Mouse (Mus musculus): ENCODE measurements at regions not wholly inside any gene's neighbourhood (a gene's known extent, or its start where the extent isn't known, plus 50 kb on each side); places are given as distances from the start of the nearest gene placed in this dataset.

DNA sequence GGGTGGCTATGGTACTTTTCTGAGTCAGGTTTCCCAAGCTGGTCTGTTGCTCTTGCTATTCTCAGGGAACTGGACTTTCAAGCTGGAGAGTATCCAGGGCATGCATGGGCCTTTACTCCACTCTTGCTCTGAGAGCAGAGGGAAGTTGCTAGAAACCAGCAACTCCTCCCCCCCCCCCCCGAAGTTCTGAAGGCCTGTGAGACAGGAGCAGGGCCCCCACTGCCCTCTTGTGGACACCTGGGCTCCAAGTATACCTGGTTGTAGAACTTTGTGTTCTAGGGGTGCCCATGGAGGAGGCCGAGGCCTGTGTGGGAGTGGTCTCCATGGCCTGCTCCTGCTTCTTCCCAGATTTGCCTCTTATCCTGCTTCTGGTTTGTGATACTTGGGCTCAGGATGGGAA lies 71.5 kb downstream of the Tmem121 start:
- intact Hi-C loops (cut with DNase I), result no loop called here
- 55% methylated on average over 2 of the region's 2 CpGs for WGBS
- Histone ChIP-seq H3K79me2 (replicated peaks; ENCODE audit: control insufficient read depth, insufficient read depth, low read length) (no peaks in the 10 kb centered on the region), H3K4me3 (no peak overlapping the region), H3K4me1 (ENCODE audit: control insufficient read depth, insufficient read depth, low read length) (no peaks in the 10 kb centered on the region), H3K9ac (ENCODE audit: low read depth, low read length) (no peak overlapping the region), H3K27ac (no peak overlapping the region), H3K27me3 (ENCODE audit: control insufficient read depth, insufficient read depth, low read length) (no peaks in the 10 kb centered on the region), H3K36me3 (ENCODE audit: control insufficient read depth, insufficient read depth, low read length) (no peaks in the 10 kb centered on the region)
- TF ChIP-seq POLR2A (IDR thresholded peaks at IDR 0.05; ENCODE audit: insufficient read depth, low read depth, low read length) (no peak), EP300 (IDR thresholded peaks at IDR 0.05; ENCODE audit: insufficient read depth, low read depth, low read length) (no peak), CTCF (IDR thresholded peaks at IDR 0.05) (no peak)
- no peak for DNase-seq

DNA sequence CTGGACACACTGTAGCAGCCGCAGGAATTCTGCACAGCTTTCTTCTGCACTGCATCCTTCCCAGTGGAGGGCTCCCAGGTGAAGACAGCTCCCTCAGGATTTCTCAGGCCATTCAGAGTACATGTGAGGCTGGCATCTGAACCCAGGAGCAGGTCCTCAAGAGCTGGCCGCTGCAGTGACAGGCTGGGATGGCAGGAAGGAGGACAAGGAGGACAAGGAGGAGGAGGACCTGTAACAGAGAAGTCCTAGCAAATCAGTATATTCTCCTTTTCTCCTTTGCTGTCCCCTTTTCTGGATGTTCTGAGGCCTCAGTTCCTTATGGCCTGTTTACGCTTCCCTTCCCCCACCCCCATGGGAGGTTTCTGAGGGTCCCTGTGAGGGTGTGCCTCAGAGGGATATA lies 73.7 kb downstream of the Tmem121 start:
- DNase-seq, result no peak
- Histone ChIP-seq H3K27me3 (ENCODE audit: control insufficient read depth, insufficient read depth, low read length) (no peaks in the 10 kb centered on the region), H3K9ac (ENCODE audit: low read depth, low read length) (no peak overlapping the region), H3K79me2 (replicated peaks; ENCODE audit: control insufficient read depth, insufficient read depth, low read length) (no peaks in the 10 kb centered on the region), H3K4me3 (no peak overlapping the region), H3K36me3 (ENCODE audit: control insufficient read depth, insufficient read depth, low read length) (no peaks in the 10 kb centered on the region), H3K4me1 (ENCODE audit: control insufficient read depth, insufficient read depth, low read length) (no peaks in the 10 kb centered on the region), H3K27ac (no peak overlapping the region)
- intact Hi-C loops (cut with DNase I), result no loop called here
- TF ChIP-seq EP300 (IDR thresholded peaks at IDR 0.05; ENCODE audit: insufficient read depth, low read depth, low read length), result no peak
- no peak for TF ChIP-seq POLR2A (IDR thresholded peaks at IDR 0.05; ENCODE audit: insufficient read depth, low read depth, low read length)
- no peak for TF ChIP-seq CTCF (IDR thresholded peaks at IDR 0.05)
- WGBS, result 69% methylated on average over 3 of the region's 3 CpGs

DNA sequence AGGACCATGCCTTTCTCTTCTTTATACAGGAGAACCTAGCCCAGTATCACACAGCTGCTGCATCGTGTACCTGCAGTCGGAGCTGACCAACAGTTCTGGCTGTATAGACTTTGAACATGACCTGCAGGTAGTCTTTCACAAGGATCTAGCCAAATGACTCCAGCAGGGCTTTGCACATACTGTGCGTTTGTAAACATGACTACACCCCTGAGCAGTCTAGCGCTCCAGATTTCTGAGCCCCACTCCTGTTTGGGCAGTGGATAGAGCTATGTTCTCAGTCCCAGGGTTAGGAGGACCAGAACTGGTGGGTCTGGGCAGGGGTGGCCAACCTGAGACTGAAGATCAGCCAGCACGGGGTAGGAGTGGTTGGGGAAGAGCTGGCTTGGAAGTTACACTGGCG lies 74.6 kb downstream of the Tmem121 start:
- TF ChIP-seq CTCF (IDR thresholded peaks at IDR 0.05) (no peak), POLR2A (IDR thresholded peaks at IDR 0.05; ENCODE audit: insufficient read depth, low read depth, low read length) (no peak), EP300 (IDR thresholded peaks at IDR 0.05; ENCODE audit: insufficient read depth, low read depth, low read length) (no peak)
- no peaks in the 10 kb centered on the region for H3K4me1 ChIP-seq (ENCODE audit: control insufficient read depth, insufficient read depth, low read length)
- DNase-seq, result no peak
- intact Hi-C loops (cut with DNase I), result no loop called here
- no peak overlapping the region for H3K4me3 ChIP-seq
- no peaks in the 10 kb centered on the region for H3K79me2 ChIP-seq (replicated peaks; ENCODE audit: control insufficient read depth, insufficient read depth, low read length)
- no peaks in the 10 kb centered on the region for H3K36me3 ChIP-seq (ENCODE audit: control insufficient read depth, insufficient read depth, low read length)
- H3K9ac ChIP-seq (ENCODE audit: low read depth, low read length), result no peak overlapping the region
- 81% methylated on average over 6 of the region's 6 CpGs for WGBS
- no peak overlapping the region for H3K27ac ChIP-seq
- no peaks in the 10 kb centered on the region for H3K27me3 ChIP-seq (ENCODE audit: control insufficient read depth, insufficient read depth, low read length)

DNA sequence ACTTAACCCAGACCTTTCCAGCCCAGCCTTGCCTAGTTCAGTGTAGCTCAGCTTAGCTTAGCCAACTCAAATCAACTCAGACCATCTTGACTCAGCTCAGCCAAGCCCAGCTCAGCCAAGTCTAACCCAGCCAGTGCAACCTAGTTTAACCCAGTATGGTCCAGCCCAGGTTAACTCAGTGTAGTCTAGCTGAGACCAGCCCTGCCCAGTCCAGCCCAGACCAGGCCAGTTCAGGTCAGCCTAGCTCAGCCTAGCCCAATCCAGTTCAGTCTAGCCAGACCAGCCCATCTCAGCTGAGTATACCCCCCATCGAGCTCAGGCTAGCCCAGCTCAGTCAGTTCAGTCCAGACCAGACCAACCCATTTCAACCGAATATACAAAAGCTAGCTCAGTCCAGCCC lies 90.2 kb downstream of the Tmem121 start:
- 70% methylated on average over 2 of the region's 2 CpGs for WGBS
- no peak overlapping the region for H3K4me3 ChIP-seq
- no peak for DNase-seq
- no peaks in the 10 kb centered on the region for H3K36me3 ChIP-seq (ENCODE audit: control insufficient read depth, insufficient read depth, low read length)
- no peak overlapping the region for H3K9ac ChIP-seq (ENCODE audit: low read depth, low read length)
- H3K27me3 ChIP-seq (ENCODE audit: control insufficient read depth, insufficient read depth, low read length), result no peaks in the 10 kb centered on the region
- TF ChIP-seq POLR2A (IDR thresholded peaks at IDR 0.05; ENCODE audit: insufficient read depth, low read depth, low read length), result no peak
- no peak for TF ChIP-seq EP300 (IDR thresholded peaks at IDR 0.05; ENCODE audit: insufficient read depth, low read depth, low read length)
- no peak for TF ChIP-seq CTCF (IDR thresholded peaks at IDR 0.05)
- H3K79me2 ChIP-seq (replicated peaks; ENCODE audit: control insufficient read depth, insufficient read depth, low read length), result no peaks in the 10 kb centered on the region
- no peak overlapping the region for H3K27ac ChIP-seq
- no peaks in the 10 kb centered on the region for H3K4me1 ChIP-seq (ENCODE audit: control insufficient read depth, insufficient read depth, low read length)
- intact Hi-C loops (cut with DNase I), result no loop called here

DNA sequence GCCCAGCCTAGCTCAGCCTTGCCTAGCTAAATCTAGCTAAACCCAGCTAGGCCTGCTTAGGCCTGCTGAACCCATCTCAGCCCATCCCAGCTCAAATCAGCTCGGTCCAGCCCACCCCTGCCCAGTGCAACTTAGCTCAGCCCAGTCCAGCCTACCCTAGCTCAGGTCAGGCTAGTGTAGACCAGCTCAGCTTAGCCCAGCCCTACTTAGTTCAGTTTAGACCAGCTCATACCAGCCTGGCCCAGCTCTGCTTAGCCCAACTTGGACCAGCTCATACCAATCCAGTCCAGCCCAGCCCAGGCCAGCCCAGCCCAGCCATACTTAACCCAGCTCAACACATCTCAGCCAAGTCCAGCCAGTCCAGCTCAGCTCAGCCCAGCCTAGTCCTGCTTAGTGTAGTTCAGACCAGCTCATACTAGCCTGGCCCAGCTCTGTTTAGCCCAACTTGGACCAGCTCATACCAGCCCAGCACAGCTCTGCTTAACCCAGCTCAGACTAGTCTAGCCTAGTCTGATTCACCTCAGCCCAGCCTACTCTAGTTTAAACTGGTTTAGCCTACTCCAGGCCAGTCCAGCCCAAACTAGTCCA lies 90.7 kb downstream of the Tmem121 start:
- 70% methylated on average over 1 of the region's 1 CpGs for WGBS
- Histone ChIP-seq H3K79me2 (replicated peaks; ENCODE audit: control insufficient read depth, insufficient read depth, low read length) (no peaks in the 10 kb centered on the region), H3K4me1 (ENCODE audit: control insufficient read depth, insufficient read depth, low read length) (no peaks in the 10 kb centered on the region), H3K4me3 (no peak overlapping the region), H3K27ac (no peak overlapping the region), H3K9ac (ENCODE audit: low read depth, low read length) (no peak overlapping the region), H3K36me3 (ENCODE audit: control insufficient read depth, insufficient read depth, low read length) (no peaks in the 10 kb centered on the region), H3K27me3 (ENCODE audit: control insufficient read depth, insufficient read depth, low read length) (no peaks in the 10 kb centered on the region)
- no peak for TF ChIP-seq EP300 (IDR thresholded peaks at IDR 0.05; ENCODE audit: insufficient read depth, low read depth, low read length)
- TF ChIP-seq CTCF (IDR thresholded peaks at IDR 0.05), result no peak
- TF ChIP-seq POLR2A (IDR thresholded peaks at IDR 0.05; ENCODE audit: insufficient read depth, low read depth, low read length), result no peak
- intact Hi-C loops (cut with DNase I), result no loop called here
- DNase-seq, result no peak

DNA sequence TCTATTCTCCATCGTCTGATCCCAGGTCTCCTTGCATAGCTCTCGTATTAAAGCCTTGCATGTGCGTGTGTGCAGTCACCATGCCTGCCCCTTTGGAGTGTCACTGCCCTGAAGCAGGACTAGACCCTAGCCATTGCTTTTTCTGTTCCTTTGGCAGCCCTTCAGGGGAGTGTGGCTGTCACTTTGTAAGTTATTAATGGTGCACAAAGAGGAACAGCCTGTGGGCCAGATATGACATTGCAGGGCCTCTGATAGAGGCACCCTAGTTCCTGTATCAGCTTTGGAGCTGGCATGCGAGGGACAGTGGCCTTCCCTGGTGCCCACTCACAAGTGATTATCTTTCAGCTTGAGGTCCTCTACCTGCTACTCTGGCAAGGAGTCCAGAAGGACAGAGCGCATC lies 92.0 kb downstream of the Tmem121 start:
- WGBS, result 75% methylated on average over 5 of the region's 5 CpGs
- Histone ChIP-seq H3K27ac (no peak overlapping the region), H3K36me3 (ENCODE audit: control insufficient read depth, insufficient read depth, low read length) (no peaks in the 10 kb centered on the region), H3K4me1 (ENCODE audit: control insufficient read depth, insufficient read depth, low read length) (no peaks in the 10 kb centered on the region), H3K4me3 (no peak overlapping the region), H3K79me2 (replicated peaks; ENCODE audit: control insufficient read depth, insufficient read depth, low read length) (no peaks in the 10 kb centered on the region), H3K27me3 (ENCODE audit: control insufficient read depth, insufficient read depth, low read length) (no peaks in the 10 kb centered on the region), H3K9ac (ENCODE audit: low read depth, low read length) (no peak overlapping the region)
- DNase-seq, result no peak
- intact Hi-C loops (cut with DNase I), result no loop called here
- TF ChIP-seq POLR2A (IDR thresholded peaks at IDR 0.05; ENCODE audit: insufficient read depth, low read depth, low read length) (no peak), EP300 (IDR thresholded peaks at IDR 0.05; ENCODE audit: insufficient read depth, low read depth, low read length) (no peak), CTCF (IDR thresholded peaks at IDR 0.05) (no peak)

Data from heart, adult 2 months (tissue).